Mouse (Mus musculus): ENCODE data around the gene Slc25a28. TPM values are rescaled to one million over a fixed set of nuclear protein-coding genes. Genes with fewer than 3 reads are reported as not detected.

Gene Slc25a28
- polyA plus RNA-seq (2014; fragmentation: Illumina TruSeq; extraction: RNeasy Lipid Tissue Mini Kit (QIAGEN cat#74804); ENCODE audit: low read depth, low replicate concordance): 2.8 TPM

DNA sequence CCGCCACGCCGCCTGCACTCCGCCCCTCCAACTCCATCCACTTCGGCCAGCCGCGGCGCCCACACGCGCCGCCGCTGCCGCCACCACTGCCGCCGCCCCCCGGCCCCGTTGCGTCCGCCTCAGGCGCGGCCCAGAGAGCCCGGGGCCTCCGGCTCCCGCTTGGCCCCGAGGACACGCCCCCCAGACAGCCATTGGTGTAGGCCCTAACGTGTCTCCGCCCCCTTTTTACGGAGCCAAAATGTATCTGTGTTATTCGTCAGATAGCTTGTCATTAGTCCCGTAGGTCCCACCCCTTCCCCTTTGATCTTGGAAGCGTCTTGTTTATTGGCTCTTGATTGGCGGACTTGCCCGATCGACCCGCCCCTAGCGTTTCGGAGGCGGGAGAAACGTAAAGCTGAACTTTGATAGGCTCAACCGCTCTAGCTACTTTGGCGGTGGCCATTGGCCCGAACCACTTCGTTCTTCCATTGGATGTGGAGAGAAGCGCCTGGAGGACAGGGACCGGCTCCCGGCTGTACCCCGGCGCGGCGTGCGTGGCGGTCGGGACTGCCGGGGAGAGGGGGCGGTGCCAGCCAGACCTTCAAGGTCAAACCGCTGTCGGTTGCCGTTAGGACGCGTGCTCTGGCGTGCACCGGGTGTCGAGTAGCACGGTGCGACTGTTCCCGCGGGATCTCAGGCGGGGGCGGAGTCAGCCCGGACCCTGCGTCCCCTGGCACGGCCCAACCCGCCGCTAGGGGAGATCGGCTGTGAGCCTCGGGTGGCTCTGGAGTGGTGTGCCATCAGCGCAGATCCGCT, at the start of gene Slc25a28:
Slc25a28 (minus strand) TSS at position 152 of the 795 bp plus-strand sequence.

DNA sequence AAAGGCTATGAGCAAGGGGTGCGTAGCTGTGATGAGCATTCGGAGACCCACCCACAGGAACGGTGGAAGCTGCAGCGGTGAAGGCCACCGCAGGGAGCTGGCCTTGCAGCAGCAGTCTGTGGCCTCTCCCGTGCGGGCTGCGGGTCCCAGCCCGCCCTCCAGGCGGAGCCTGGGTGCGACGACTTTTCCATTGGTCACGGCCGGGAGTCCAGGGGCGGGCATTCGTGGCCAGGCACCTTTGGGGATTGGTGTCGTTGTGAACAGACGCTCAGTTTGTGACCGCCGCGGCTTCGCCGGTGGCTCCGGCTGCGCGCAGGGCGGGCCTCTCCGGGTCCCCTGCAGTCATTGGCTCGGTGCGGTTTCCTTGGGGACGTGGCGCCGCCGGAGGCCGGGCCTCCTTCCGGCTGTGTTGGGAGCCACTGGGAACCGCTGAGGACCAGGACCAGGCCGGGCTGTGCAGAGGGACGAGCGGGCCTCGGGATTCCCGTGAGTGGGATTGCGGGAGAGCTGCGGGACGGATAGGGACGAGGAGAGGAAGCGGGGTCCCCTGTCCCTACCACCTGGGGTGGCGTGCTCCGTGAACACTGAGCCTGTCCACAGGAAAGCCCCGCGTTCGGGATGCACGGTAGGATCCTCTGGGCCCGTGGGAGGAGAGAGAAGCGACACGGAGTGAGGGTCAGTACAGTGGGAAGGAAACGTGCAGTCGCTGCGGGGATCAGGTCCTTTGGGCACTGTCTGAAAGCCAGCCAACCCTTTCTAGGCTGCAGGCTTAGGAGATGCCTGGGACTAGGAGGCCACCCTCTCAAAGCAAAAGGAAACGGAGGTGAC, 15.0 kb upstream of the Slc25a28 start, which contains the start of gene Entpd7:
Entpd7 (plus strand) TSS at position 254 of the 828 bp plus-strand sequence.

Other genes starting within 250 kb of the Slc25a28 start
- not detected for gene Cnnm1, start 234.4 kb downstream of the Slc25a28 start, polyA plus RNA-seq (2014; fragmentation: Illumina TruSeq; extraction: RNeasy Lipid Tissue Mini Kit (QIAGEN cat#74804); ENCODE audit: low read depth, low replicate concordance)
- gene Got1, start 150.3 kb downstream of the Slc25a28 start, polyA plus RNA-seq (2014; fragmentation: Illumina TruSeq; extraction: RNeasy Lipid Tissue Mini Kit (QIAGEN cat#74804); ENCODE audit: low read depth, low replicate concordance): 60.2 TPM
- not detected for gene Nkx2-3, start 62.6 kb downstream of the Slc25a28 start, polyA plus RNA-seq (2014; fragmentation: Illumina TruSeq; extraction: RNeasy Lipid Tissue Mini Kit (QIAGEN cat#74804); ENCODE audit: low read depth, low replicate concordance)
- 0.95 TPM for gene Entpd7, start 14.8 kb upstream of the Slc25a28 start, polyA plus RNA-seq (2014; fragmentation: Illumina TruSeq; extraction: RNeasy Lipid Tissue Mini Kit (QIAGEN cat#74804); ENCODE audit: low read depth, low replicate concordance)
- 38.4 TPM for gene Cutc, start 78.1 kb upstream of the Slc25a28 start, polyA plus RNA-seq (2014; fragmentation: Illumina TruSeq; extraction: RNeasy Lipid Tissue Mini Kit (QIAGEN cat#74804); ENCODE audit: low read depth, low replicate concordance)
- 14.8 TPM for gene Cox15, start 78.1 kb upstream of the Slc25a28 start, polyA plus RNA-seq (2014; fragmentation: Illumina TruSeq; extraction: RNeasy Lipid Tissue Mini Kit (QIAGEN cat#74804); ENCODE audit: low read depth, low replicate concordance)
- 505 TPM for gene Abcc2, start 107.3 kb upstream of the Slc25a28 start, polyA plus RNA-seq (2014; fragmentation: Illumina TruSeq; extraction: RNeasy Lipid Tissue Mini Kit (QIAGEN cat#74804); ENCODE audit: low read depth, low replicate concordance)